Mouse (Mus musculus): ENCODE results near the gene Dnah10.

Gene Dnah10

GRCm38 (mm10) chr5:124868981-124869380 lies 144.1 kb downstream of the Dnah10 start:
- DNase-seq (ENCODE audit: low spot score in 2 of 2): peak; percentile 28 to 37

DNA sequence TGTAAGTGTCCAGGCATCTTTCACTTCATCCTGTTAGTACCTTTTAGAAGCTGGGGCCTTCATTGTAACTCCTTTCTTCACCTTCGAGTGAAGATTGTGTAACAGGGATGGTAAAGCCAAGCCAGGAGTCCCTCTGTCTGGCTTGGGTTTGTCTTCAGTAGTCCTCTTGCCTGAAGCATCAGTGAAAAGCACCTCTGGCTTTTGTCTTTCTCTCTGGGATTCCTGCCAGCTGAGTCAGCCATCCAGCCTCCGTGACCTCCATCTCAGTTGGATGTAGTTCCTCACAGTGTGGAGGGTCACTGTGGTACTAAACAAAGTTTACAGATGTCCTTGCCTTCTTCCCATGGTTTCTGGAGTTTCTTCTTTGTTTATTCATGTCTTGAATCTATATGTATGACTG lies 147.1 kb downstream of the Dnah10 start:
- no peak for DNase-seq (ENCODE audit: low spot score in 2 of 2)

GRCm38 (mm10) chr5:124873096-124873495 lies 148.2 kb downstream of the Dnah10 start:
- no peak for DNase-seq (ENCODE audit: low spot score in 2 of 2)

DNA sequence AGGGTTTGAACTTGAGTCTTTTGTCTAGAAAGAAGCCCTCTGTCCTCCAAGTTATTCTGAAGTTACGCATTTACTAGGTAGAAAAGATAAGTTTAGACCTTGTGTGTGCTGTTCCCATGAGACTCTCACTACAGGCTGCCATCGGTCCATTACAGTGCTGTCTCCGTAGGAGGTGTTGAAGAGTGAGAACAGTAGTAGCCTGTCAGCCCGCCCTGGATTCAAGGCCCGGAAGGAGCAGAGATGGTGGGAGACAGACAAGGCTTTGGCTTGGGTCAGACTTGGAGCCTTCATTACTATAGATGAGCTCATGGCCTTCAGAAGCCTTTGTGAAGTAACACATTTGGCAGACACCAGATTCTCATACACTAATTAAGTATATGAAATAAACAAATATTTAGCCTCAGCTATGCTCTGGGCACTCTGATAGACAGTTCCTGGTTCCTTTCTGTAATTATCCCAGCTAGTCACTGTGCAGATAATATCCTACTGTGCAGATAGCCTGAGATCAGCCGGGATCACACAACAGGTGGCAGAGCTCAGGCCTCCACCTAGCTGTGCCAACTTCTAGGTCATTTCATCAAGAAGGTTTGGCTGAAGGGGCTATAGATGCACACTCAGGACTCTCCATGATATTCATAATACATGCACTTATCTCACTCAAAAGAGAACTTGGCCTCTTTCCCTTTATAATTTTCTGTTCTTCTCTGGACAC lies 149.2 kb downstream of the Dnah10 start:
- no peak for DNase-seq (ENCODE audit: low spot score in 2 of 2)

GRCm38 (mm10) chr5:124879251-124879650 lies 154.4 kb downstream of the Dnah10 start:
- DNase-seq (ENCODE audit: low spot score in 2 of 2): no peak

DNA sequence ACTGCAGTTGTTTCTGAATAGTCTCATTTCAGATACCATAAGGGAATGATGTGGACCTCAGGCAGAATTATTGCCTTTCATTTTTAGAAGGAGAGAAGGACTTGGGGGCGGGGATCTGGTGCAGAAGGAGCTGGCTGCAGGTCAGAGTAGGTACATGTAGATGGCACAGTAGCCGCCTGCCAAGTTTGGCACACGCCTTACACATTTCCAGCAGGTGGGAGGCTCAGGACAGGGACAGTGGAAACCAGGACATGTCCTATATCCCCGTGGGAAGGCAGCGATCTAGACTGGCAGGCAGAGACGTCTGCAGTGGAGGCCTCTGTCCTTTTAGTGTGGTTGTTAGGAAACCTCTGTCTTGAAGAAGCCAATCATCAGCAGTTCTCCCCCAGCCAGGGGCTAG lies 154.9 kb downstream of the Dnah10 start:
- no peak for DNase-seq (ENCODE audit: low spot score in 2 of 2)

GRCm38 (mm10) chr5:124883877-124884276 lies 159.0 kb downstream of the Dnah10 start:
- no peak for DNase-seq (ENCODE audit: low spot score in 2 of 2)
